Mouse (Mus musculus) telencephalon, adult 2 months (tissue): Measurements from ENCODE around the gene Plekha6.

Source experiments
- DNase-seq: peaks from one replicate; pipeline ENCODE4 v3.0.0-alpha.2; 2011; ENCODE audit warnings: low read depth, low spot score

Plekha6 gene

DNA sequence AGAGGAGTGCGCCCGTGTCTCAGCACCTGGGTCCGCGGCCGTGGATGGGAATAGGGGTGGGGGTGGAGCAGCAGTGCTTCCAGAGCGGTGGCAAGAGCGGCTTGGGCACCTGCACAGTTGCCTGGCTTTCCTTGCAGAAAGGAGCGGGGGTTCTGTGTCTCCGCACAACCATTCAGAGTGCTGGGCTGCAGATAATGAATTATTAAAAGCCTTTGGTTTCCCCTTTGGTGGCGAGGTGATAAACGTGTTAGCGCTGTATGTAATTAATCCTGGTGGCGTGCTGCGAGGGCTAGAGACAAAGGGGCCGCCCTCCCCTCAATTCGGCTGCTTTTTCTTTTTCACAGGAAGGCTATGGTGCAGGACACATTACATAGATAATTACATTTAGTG is 18.7 kb downstream of the Plekha6 start:
- no peak for DNase-seq

DNA sequence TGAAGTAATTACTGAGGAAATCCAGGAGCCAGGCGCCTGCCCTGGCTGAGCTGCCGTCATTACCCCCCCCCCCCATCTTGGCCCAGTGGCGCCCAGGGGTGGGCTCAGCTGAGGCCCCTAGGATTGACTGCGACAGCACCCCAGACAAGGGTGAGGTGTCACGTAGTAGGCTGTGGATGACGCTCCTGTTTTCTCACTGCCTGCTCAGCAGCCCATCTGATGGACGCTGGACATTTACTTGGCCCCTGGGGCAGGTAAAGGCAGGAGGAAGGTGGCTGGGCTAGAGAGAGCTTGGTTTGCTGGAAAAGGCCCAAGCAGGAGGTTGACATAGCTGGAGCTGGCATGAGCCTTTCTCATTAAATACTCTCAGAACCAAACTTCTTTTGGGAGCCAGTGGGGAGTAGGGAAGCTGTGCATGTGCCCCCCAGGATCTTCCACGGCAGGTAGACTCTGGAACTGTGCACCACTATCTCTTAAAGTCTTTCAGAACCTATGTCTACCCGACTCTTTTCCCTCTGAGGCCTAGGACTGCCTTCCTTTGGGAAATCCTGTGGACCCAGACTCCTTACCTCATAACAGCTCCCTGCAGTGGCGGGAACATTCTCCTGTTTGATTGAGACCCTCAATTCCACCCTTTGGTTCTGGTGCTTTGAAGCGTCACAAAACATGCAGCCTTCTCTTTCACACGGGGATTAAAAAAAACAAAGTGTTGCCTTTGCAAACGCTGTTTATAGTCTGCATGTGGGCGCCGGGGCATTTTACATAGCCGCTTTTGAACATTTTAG is 19.3 kb downstream of the Plekha6 start:
- no peak for DNase-seq

- DNase-seq, result no peak
Observed at GRCm38 (mm10) chr1:133187948-133188680, 24.1 kb downstream of the Plekha6 start.

- DNase-seq, result no peak
Observed at GRCm38 (mm10) chr1:133188719-133189118, 24.7 kb downstream of the Plekha6 start.

DNA sequence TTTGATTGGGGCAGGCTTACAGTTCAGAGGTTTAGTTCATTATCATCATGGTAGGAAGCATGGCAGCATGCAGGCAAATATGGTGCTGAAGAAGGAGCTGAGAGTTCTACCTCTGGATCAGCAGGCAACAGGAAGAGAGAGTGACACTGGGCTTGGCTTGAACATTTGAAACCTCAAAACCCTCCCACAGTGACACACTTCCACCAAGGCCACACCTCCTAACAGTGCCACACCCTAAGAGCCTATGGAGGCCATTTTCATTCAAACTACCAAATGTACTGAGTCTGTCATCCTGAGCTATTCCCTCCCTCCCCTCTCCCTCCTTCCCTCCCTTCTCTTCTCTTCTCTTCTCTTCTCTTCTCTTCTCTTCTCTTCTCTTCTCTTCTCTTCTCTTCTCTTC is 25.5 kb downstream of the Plekha6 start:
- DNase-seq, result no peak

DNA sequence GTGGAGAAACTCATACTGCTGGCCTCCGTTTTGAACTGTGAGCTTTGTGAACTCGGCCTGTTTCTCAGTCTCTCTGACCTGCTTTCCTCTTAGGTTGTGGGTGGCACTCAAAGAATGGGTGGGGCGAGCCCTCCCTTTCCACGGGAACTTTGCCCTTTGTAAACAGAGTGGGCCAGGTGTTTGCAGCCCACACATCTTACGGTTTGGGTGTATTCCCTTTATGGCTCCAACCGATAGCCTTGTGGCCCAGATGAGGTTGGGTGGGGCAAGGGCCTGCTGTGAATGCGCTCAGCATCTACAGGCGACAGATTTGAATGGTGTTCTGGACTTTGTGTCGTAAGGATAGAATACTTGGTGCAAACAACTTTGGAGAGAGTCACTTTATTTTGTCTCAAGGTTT is 26.5 kb downstream of the Plekha6 start:
- no peak for DNase-seq

GRCm38 (mm10) chr1:133196181-133196580 is 32.2 kb downstream of the Plekha6 start:
- no peak for DNase-seq

DNA sequence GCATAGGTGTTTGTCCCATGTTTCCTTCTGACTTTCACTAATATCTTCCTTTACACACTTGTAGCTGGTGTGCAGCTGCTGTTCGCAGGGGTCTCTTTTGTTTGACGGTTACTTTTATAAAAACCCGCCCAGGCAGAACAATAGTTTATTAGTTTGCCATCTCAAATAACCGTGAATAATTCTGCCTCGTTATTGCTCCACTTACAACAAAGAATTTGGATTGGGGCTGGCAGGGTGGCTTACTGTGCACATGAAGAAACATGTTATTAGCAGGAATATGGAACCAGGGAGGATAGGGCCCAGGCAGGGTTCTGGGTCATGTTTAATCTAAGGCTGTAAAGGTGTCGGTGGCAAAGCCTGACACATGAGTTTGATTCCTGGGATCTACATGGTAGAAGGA is 33.3 kb downstream of the Plekha6 start:
- DNase-seq, result no peak

GRCm38 (mm10) chr1:133199706-133200105 is 35.7 kb downstream of the Plekha6 start:
- no peak for DNase-seq

DNA sequence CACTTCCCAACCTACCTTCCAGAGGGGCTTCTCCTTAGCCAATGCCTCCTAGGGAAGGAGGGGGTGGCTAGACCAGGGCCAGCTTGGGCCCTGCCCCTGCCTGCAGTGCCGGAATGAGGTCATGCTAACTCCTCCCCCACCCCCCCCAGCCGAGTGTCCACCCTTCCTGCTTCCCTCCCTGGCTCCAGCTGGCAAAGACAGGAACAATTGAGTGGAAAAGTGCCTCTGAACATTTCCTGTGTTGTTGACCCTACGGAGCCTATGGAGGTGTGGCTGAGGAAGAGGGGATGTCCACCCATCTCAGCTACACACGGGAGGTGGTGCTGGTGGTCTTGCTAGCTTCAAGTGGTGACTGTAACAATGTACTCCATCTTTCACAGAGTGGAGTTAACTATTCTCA is 37.5 kb downstream of the Plekha6 start:
- DNase-seq, result no peak

- DNase-seq, result no peak
Observed at GRCm38 (mm10) chr1:133203701-133204100, 39.7 kb downstream of the Plekha6 start.

- DNase-seq, result no peak
Observed at GRCm38 (mm10) chr1:133204341-133204849, 40.4 kb downstream of the Plekha6 start.

GRCm38 (mm10) chr1:133204985-133205384 is 41.0 kb downstream of the Plekha6 start:
- DNase-seq, result no peak

DNA sequence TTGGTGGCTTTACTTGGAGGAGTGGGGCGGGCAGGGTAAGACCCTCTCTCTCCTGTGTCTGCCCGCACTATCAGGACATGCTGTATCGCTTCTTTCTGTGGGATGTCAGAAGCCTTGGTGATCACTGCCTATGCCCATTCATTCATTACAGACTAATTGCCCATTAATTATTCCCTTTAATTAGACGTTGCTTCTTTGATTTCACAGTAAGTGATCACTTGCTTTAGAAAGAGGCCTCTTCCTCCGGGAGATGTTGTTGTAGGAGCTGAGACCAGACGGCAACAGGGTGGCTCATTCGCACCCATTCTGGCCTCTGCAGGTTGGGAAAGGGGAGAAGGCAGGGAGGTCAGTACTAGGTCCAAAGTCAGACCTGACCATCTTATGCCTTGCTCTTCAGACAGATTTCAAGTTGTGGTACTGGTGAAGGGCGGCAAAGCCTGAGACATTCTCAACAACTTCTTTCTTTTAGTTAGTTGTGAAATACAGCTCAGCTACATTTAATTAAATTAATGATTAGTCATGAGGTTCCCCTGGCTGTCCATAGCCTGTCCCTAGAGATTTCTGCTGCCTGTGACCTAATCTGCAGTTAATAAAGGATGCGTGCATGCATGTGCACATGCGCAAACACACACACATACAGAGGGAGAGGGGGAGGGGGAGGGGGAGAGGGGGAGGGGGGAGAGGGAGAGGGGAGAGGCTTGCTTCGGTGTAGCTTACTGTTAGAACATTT is 44.2 kb downstream of the Plekha6 start:
- DNase-seq, result no peak

- no peak for DNase-seq
Observed at GRCm38 (mm10) chr1:133209036-133209435, 45.0 kb downstream of the Plekha6 start.

GRCm38 (mm10) chr1:133209482-133209881 is 45.5 kb downstream of the Plekha6 start:
- no peak for DNase-seq

- peak; percentile 77 for DNase-seq
Observed at GRCm38 (mm10) chr1:133209901-133210516, 46.0 kb downstream of the Plekha6 start.

DNA sequence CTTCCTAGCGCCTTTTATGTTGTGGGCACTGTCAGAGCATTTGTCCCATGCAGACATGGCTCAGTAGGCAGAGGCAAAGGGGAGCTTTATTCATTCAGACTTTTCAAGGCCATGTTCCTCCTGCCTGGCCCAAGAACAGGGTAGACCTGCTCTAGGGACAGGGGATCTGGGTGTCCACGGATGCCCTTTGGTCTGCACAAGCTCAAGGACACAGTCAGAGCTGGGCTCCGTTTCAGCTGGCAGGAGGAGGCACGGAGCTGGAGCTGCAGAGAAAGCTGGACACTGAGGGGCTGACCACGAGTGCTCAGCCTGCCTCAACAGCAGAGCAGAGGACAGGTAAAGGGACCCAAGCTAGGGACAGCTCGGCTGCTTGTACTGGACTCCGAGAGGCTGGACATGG is 46.8 kb downstream of the Plekha6 start:
- DNase-seq, result no peak

DNA sequence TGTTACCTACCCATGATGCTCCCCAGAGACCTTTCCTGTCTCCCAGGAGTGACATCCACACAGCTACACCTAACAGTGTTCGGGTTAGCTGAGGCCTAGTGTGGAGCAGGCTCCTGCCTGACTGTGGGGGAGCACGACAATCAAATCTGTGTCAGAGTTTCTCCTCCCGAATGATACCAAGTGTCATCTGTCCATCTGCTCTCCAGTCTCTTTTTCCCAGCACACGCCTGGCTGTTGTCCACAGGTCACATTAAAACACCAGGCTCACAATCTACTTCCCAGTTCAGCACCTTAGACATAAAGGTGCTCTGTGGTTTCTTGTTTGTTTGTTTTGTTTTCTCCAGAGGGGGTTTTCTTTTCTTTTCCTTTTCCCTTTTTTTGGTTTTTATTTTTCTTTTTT is 48.3 kb downstream of the Plekha6 start:
- no peak for DNase-seq

DNA sequence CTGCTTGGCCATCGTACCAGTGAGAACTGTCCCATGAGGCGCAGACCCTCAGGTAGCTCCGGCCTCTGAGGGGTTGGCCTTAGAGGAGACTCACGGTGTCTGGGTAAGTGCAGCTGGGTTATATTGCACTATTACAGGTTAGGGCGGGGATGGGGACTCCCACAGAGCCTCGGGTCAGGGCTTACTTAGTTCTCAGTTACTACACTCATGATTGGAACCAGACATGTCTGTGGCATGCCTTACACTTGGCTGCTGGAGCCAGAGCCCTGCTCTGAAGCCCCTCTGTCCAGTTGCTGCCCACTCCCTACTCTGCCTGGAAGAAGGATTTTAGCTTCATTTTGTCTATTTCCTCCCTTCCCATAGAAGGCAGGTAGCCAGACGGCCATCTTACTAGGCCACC is 49.1 kb downstream of the Plekha6 start:
- no peak for DNase-seq

DNA sequence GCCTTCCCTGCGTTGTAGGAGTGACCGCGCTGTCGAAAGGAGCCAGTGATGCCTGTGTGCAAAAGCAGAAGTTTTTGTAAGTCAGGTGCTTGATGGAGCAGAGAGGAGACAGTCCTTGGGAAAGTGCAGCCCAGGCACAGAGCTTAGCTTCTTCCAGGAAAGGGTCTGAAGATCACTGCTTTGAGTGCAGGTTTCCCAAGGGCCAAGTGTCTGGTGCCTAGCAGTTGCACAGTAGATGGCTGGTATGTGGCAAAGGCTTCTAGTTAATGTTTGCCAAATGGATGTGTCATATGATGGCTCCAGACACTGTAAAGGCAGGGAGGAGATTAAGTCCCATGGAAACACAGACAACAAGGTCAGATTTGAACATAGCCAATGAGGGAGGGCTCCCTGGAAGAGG is 49.9 kb downstream of the Plekha6 start:
- no peak for DNase-seq
